Mouse (Mus musculus): ENCODE data around the gene Lats2. TPM values are rescaled to one million over a fixed set of nuclear protein-coding genes. Genes with fewer than 3 reads are reported as not detected.
A peak's percentile ranks its signal among the peaks of the same experiment; 100 is the strongest.

Gene Lats2
- polyA plus RNA-seq, 1 experiment from 2014 or later = 25.3 TPM

- 39% methylated on average over 6 of the region's 6 CpGs for WGBS
- Histone ChIP-seq H3K4me3 (no peak overlapping the region), H3K27me3 (no peaks in the 10 kb centered on the region), H3K9me3 (no peaks in the 10 kb centered on the region), H3K4me1 (peaks cover 72% of the 10 kb centered on the region), H3K9ac (no peak overlapping the region), H3K36me3 (peaks cover 25% of the 10 kb centered on the region), H3K4me2 (no peak overlapping the region), H3K27ac (peak overlapping the region; percentile 81)
- no peak for ATAC-seq (ENCODE audit: insufficient number of reproducible peaks, insufficient read depth, low FRiP score, low TSS enrichment, low read depth)
These were observed 25.4 kb downstream of the Lats2 start for GRCm38 (mm10) chr14:57732668-57733293.

DNA sequence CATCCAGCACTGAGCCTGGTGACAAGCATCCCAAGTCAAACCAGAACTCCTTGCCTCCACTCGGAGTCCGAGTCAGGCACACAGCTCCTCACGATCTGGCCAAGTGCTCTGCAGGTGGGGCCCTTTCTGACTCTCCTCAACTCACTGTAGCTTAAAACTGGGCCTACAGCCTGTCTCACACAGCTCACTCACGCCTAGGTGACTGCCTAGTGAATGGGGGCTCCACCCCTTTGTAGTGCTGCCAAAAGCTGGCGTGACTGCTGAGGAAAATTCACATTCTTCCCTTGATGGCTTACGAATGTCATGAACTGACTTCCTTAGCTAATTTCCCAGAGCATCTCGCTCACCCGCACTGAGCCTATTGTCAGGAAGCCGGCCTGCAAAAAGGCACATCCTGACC lies 27.7 kb downstream of the Lats2 start:
- H3K4me1 ChIP-seq = peaks cover 52% of the 10 kb centered on the region
- no peak overlapping the region for H3K4me2 ChIP-seq
- H3K9ac ChIP-seq = peak overlapping the region; percentile 28
- H3K27me3 ChIP-seq = no peaks in the 10 kb centered on the region
- 48% methylated on average over 9 of the region's 9 CpGs for WGBS
- H3K27ac ChIP-seq = peak overlapping the region; percentile 72
- H3K9me3 ChIP-seq = 0 out of 2 replicates have a peak, but pooled peaks cover 3% of the 10 kb centered on the region
- ATAC-seq (ENCODE audit: insufficient number of reproducible peaks, insufficient read depth, low FRiP score, low TSS enrichment, low read depth) = no peak
- peaks cover 41% of the 10 kb centered on the region for H3K36me3 ChIP-seq
- no peak overlapping the region for H3K4me3 ChIP-seq

DNA sequence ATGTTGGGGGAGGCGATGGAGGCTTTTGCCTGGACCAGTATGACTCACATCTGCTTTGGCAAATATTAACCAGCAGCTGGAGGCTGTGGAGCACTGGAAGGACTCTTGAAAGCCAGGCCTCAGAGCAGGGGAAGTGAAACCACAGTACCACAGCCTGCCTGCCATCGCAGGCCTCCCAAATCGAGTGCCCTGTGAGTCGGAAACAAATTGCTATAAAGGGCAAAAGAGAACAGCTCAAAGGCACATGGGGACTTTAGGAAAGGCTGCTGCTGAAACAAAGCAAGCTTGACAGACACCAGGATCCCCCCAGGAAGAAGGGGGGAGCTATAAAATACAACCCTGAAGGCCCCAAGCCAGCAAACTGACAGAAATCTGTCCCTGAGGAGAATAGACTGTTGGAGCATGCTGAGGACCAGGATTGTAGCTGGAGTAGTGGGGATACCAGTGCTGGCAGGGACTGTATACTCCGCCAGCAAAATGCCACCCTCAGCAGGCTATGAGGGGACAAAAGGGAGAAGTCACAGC lies 28.2 kb downstream of the Lats2 start:
- Histone ChIP-seq H3K27ac (peak overlapping the region; percentile 72), H3K4me3 (no peak overlapping the region), H3K4me1 (peaks cover 51% of the 10 kb centered on the region), H3K9ac (peak overlapping the region; percentile 28), H3K9me3 (0 out of 2 replicates have a peak, but pooled peaks cover 3% of the 10 kb centered on the region), H3K27me3 (no peaks in the 10 kb centered on the region), H3K36me3 (peaks cover 43% of the 10 kb centered on the region), H3K4me2 (no peak overlapping the region)
- no peak for ATAC-seq (ENCODE audit: insufficient number of reproducible peaks, insufficient read depth, low FRiP score, low TSS enrichment, low read depth)
- 68% methylated on average over 5 of the region's 5 CpGs for WGBS

GRCm38 (mm10) chr14:57729364-57729763 lies 28.8 kb downstream of the Lats2 start:
- WGBS = 85% methylated on average over 8 of the region's 8 CpGs
- Histone ChIP-seq H3K27ac (no peak overlapping the region), H3K4me1 (peaks cover 45% of the 10 kb centered on the region), H3K4me3 (no peak overlapping the region), H3K9me3 (0 out of 2 replicates have a peak, but pooled peaks cover 3% of the 10 kb centered on the region), H3K9ac (no peak overlapping the region), H3K27me3 (no peaks in the 10 kb centered on the region), H3K36me3 (peaks cover 45% of the 10 kb centered on the region), H3K4me2 (no peak overlapping the region)
- ATAC-seq (ENCODE audit: insufficient number of reproducible peaks, insufficient read depth, low FRiP score, low TSS enrichment, low read depth) = no peak

GRCm38 (mm10) chr14:57726172-57726571 lies 32.0 kb downstream of the Lats2 start:
- H3K27me3 ChIP-seq = no peaks in the 10 kb centered on the region
- 0 out of 2 replicates have a peak, but pooled peaks cover 3% of the 10 kb centered on the region for H3K9me3 ChIP-seq
- H3K4me2 ChIP-seq = no peak overlapping the region
- no peak for ATAC-seq (ENCODE audit: insufficient number of reproducible peaks, insufficient read depth, low FRiP score, low TSS enrichment, low read depth)
- peaks cover 55% of the 10 kb centered on the region for H3K36me3 ChIP-seq
- no peak overlapping the region for H3K27ac ChIP-seq
- 77% methylated on average over 8 of the region's 8 CpGs for WGBS
- no peak overlapping the region for H3K4me3 ChIP-seq
- no peak overlapping the region for H3K9ac ChIP-seq
- H3K4me1 ChIP-seq = peaks cover 28% of the 10 kb centered on the region

DNA sequence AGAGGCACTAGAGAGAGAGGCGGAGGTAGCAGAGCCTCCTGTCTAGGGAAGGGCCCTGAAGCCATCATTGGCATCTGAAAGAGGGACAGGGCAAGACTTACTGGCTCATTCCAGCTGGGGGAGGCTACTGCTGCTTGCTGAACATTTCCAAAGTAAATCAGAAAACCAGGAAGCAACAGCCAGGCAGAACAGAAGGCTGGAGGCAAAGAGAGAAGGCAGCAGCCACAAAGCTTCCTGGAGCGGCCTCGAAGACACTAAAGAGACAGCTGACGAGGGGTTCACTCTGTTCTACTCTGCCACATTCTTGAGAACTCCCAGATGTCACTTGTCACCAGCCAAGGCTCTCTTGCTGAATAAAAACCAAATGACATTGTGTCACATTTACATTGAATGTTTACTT lies 33.7 kb downstream of the Lats2 start:
- Histone ChIP-seq H3K9ac (no peak overlapping the region), H3K4me2 (no peak overlapping the region), H3K27me3 (no peaks in the 10 kb centered on the region), H3K4me3 (no peak overlapping the region), H3K4me1 (peaks cover 12% of the 10 kb centered on the region), H3K36me3 (peaks cover 44% of the 10 kb centered on the region), H3K9me3 (0 out of 2 replicates have a peak, but pooled peaks cover 3% of the 10 kb centered on the region), H3K27ac (no peak overlapping the region)
- no peak for ATAC-seq (ENCODE audit: insufficient number of reproducible peaks, insufficient read depth, low FRiP score, low TSS enrichment, low read depth)
- 66% methylated on average over 4 of the region's 4 CpGs for WGBS

- 88% methylated on average over 4 of the region's 4 CpGs for WGBS
- Histone ChIP-seq H3K4me2 (no peak overlapping the region), H3K4me1 (no peaks in the 10 kb centered on the region), H3K9ac (no peak overlapping the region), H3K9me3 (no peaks in the 10 kb centered on the region), H3K4me3 (no peak overlapping the region), H3K36me3 (peaks cover 43% of the 10 kb centered on the region), H3K27ac (no peak overlapping the region), H3K27me3 (no peaks in the 10 kb centered on the region)
- ATAC-seq (ENCODE audit: insufficient number of reproducible peaks, insufficient read depth, low FRiP score, low TSS enrichment, low read depth) = no peak
These were observed 39.9 kb downstream of the Lats2 start for GRCm38 (mm10) chr14:57718245-57718644.

DNA sequence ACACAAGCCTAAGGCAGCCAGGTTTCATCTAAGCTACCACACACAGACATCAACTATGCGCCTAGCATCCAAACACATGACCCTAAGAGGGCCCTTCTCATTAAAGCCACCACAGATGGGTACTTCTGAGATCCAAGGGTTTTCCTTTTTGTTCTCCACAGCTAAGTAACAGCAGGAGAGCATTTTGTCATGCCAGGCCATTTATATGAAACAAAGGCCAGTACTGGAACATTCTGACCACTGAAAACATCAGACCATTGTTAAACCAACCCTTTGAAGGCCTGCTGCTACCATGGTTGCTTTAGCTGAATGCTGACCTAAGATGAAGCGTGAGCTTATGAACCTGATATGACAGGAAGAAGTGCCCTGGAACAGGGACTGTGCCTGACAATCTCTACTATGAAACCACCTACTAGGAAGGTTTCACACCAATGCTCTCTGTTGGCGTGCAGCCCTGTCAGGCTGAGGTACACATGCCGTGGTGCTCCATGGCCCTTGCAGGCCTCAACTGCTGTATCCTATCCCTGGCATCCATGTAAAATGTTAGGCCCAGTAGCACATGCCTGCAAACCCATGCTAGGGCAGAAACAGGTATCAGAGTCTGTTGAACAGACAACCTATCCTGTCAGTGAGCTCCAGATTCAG lies 41.5 kb downstream of the Lats2 start:
- no peaks in the 10 kb centered on the region for H3K9me3 ChIP-seq
- H3K4me1 ChIP-seq = no peaks in the 10 kb centered on the region
- no peak overlapping the region for H3K9ac ChIP-seq
- H3K36me3 ChIP-seq = peaks cover 37% of the 10 kb centered on the region
- WGBS = 88% methylated on average over 4 of the region's 4 CpGs
- no peak for ATAC-seq (ENCODE audit: insufficient number of reproducible peaks, insufficient read depth, low FRiP score, low TSS enrichment, low read depth)
- H3K27me3 ChIP-seq = no peaks in the 10 kb centered on the region
- H3K27ac ChIP-seq = no peak overlapping the region
- no peak overlapping the region for H3K4me3 ChIP-seq
- no peak overlapping the region for H3K4me2 ChIP-seq

DNA sequence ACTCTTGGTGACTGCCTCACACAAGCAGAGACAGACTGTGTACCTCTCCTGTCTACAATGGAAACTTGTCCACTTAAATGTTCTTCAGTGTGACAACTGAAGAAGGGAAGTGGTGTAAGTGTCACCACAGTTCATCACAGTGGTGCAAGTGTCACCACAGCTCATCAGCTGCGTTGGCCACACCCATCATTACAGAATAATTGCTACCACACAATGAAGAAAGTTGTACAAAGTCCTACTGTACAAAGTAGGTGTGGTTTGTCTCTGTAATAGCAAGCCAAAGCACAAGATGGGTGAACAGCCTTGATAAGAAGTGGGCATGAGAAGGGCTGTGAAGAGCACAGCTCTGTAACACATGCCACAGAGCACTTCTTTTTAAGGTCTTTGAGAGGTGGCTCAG lies 45.3 kb downstream of the Lats2 start:
- H3K27me3 ChIP-seq = no peaks in the 10 kb centered on the region
- no peak overlapping the region for H3K9ac ChIP-seq
- no peak overlapping the region for H3K4me3 ChIP-seq
- peaks cover 6% of the 10 kb centered on the region for H3K4me1 ChIP-seq
- no peak overlapping the region for H3K4me2 ChIP-seq
- H3K9me3 ChIP-seq = no peaks in the 10 kb centered on the region
- no peak for ATAC-seq (ENCODE audit: insufficient number of reproducible peaks, insufficient read depth, low FRiP score, low TSS enrichment, low read depth)
- H3K27ac ChIP-seq = no peak overlapping the region
- 92% methylated on average over 1 of the region's 1 CpGs for WGBS
- H3K36me3 ChIP-seq = peaks cover 33% of the 10 kb centered on the region

DNA sequence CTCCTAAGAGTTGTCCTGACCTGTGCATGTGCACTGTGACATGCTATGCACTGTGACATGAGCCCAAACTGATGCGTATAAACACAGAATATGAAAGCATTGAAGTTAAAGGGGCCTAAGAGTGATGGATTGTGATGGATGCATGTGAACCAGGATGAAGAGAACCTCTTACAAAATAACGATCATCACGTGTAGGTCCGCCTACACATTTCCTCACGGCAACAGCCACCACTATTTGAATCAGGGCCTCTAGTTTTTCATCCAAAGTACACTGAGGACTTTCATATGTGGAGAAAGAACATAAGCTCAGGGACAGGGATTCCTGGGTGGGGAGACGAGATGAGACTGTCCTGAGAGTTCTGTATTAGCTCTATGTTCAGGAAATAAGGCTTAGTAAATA lies 47.1 kb downstream of the Lats2 start:
- Histone ChIP-seq H3K27ac (no peak overlapping the region), H3K27me3 (no peaks in the 10 kb centered on the region), H3K9me3 (no peaks in the 10 kb centered on the region), H3K36me3 (peaks cover 22% of the 10 kb centered on the region), H3K4me1 (peaks cover 19% of the 10 kb centered on the region), H3K9ac (no peak overlapping the region), H3K4me3 (no peak overlapping the region), H3K4me2 (no peak overlapping the region)
- 86% methylated on average over 6 of the region's 6 CpGs for WGBS
- ATAC-seq (ENCODE audit: insufficient number of reproducible peaks, insufficient read depth, low FRiP score, low TSS enrichment, low read depth) = no peak

DNA sequence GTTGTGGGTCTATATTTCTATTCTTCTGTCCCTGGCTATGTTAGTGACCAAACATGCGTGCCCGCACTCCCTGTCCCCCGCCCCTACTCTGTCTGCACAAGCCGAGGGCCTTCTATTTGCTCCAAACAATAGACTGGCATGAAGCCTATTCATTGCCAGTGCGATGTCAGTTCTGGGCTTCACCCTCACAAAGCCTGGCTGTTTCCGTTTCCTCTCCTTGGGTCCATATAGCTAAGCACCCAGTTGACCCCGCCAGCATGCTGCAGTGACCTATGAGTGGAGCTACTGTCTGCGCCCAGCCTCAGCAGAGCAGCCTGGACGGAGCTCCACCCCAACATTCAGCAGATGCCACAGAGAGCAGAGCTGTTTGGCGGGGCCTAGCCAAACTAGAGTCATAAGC lies 49.0 kb downstream of the Lats2 start:
- Histone ChIP-seq H3K4me1 (peaks cover 19% of the 10 kb centered on the region), H3K27ac (peak overlapping the region; percentile 28; the same call in 1 of the 2 replicates), H3K4me3 (no peak overlapping the region), H3K36me3 (peaks cover 32% of the 10 kb centered on the region), H3K9me3 (no peaks in the 10 kb centered on the region), H3K9ac (no peak overlapping the region), H3K4me2 (no peak overlapping the region), H3K27me3 (no peaks in the 10 kb centered on the region)
- ATAC-seq (ENCODE audit: insufficient number of reproducible peaks, insufficient read depth, low FRiP score, low TSS enrichment, low read depth) = no peak
- WGBS = 60% methylated on average over 10 of the region's 10 CpGs

DNA sequence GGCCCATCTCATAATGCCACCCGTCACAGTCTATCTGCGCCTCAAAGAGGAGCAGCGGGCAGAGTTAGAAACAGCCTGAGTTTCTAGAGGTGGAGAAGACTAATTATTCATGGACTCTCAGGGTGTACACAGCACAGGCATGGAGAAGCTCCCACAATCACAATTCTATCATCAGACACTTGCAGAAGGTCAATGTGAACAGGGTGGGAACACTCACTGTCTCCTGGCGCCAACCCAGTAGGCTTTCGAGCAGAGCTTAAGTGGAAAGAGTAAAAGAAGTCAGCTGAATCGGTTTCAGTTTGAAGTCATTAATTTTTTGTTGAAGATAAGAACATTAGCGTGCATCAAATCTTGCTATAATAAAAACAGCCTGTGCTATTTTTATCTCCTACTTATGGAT lies 49.6 kb downstream of the Lats2 start:
- H3K9ac ChIP-seq = no peak overlapping the region
- H3K4me2 ChIP-seq = no peak overlapping the region
- H3K9me3 ChIP-seq = no peaks in the 10 kb centered on the region
- peaks cover 19% of the 10 kb centered on the region for H3K4me1 ChIP-seq
- no peak for ATAC-seq (ENCODE audit: insufficient number of reproducible peaks, insufficient read depth, low FRiP score, low TSS enrichment, low read depth)
- H3K4me3 ChIP-seq = no peak overlapping the region
- H3K27me3 ChIP-seq = no peaks in the 10 kb centered on the region
- H3K36me3 ChIP-seq = peaks cover 35% of the 10 kb centered on the region
- H3K27ac ChIP-seq = no peak overlapping the region
- 81% methylated on average over 7 of the region's 7 CpGs for WGBS

Data from embryonic facial prominence, embryonic 13.5 days (tissue).